Mouse (Mus musculus) midbrain, embryonic 12.5 days (tissue): Measurements from ENCODE around the gene Kalrn. TPM values are rescaled to one million over a fixed set of nuclear protein-coding genes. Genes with fewer than 3 reads are reported as not detected.
A peak's percentile ranks its signal among the peaks of the same experiment; 100 is the strongest.

Source experiments
- ATAC-seq: fragments of 200-750 bp; cut with Nextera tagmentation; 2 replicates; pipeline ENCODE4 v1.8.0; 2017; ENCODE audit warnings: low read depth, moderate TSS enrichment, moderate library complexity; ENCODE audit not compliant: low FRiP score
- H3K27ac ChIP-seq: fragments of 300-500 bp; sonication (generic); replicated peaks from 2 replicates; pipeline ENCODE4 v1.5.1; 2016; ENCODE audit warnings: mild to moderate bottlenecking
- H3K27me3 ChIP-seq: fragments of 300-500 bp; sonication (generic); 2 replicates; pipeline ENCODE4 v1.6.1; 2016; ENCODE audit warnings: mild to moderate bottlenecking
- H3K36me3 ChIP-seq: fragments of 300-500 bp; sonication (generic); 2 replicates; pipeline ENCODE4 v1.6.1; 2016
- H3K4me1 ChIP-seq: fragments of 300-500 bp; sonication (generic); 2 replicates; pipeline ENCODE4 v1.6.1; 2016
- H3K4me2 ChIP-seq: fragments of 300-500 bp; sonication (generic); replicated peaks from 2 replicates; pipeline ENCODE4 v1.6.1; 2016; ENCODE audit warnings: mild to moderate bottlenecking, moderate library complexity
- H3K4me3 ChIP-seq: fragments of 300-500 bp; sonication (generic); 2 replicates; pipeline ENCODE4 v1.5.1; 2016; ENCODE audit warnings: mild to moderate bottlenecking
- H3K9ac ChIP-seq: fragments of 300-500 bp; sonication (generic); replicated peaks from 2 replicates; pipeline ENCODE4 v1.6.1; 2016; ENCODE audit warnings: mild to moderate bottlenecking, moderate library complexity
- H3K9me3 ChIP-seq: fragments of 300-500 bp; sonication (generic); 2 replicates; pipeline ENCODE4 v1.6.1; 2016; ENCODE audit warnings: mild to moderate bottlenecking
- WGBS: fragments of 180-500 bp; shearing (Covaris S2); methylation state at CpG from one replicate; pipeline ENCODE4 v1.1.7; 2016; 5-methylcytosine and 5-hydroxymethylcytosine counted together
- polyA plus RNA-seq: library from polyadenylated mRNA; unstranded; fragments of >200 nt; fragmentation: Nextera tagmentation; extraction: Ambion mirVana; gene quantifications from 2 replicates; pipeline ENCODE4 v1.2.1, GENCODE M21; 2016

The Kalrn gene
- polyA plus RNA-seq, 1 experiment from 2014 or later, result 28.9 TPM

GRCm38 (mm10) chr16:33994321-33994720, 579.0 kb downstream of the Kalrn start:
- no peak overlapping the region for H3K9ac ChIP-seq
- H3K9me3 ChIP-seq, result no peaks in the 10 kb centered on the region
- no peak overlapping the region for H3K27ac ChIP-seq
- H3K36me3 ChIP-seq, result no peaks in the 10 kb centered on the region
- no peak for ATAC-seq
- WGBS, result 82% methylated on average over 6 of the region's 6 CpGs
- no peak overlapping the region for H3K4me2 ChIP-seq
- H3K4me1 ChIP-seq, result 0 out of 2 replicates have a peak, but pooled peaks cover 6% of the 10 kb centered on the region
- H3K4me3 ChIP-seq, result no peak overlapping the region
- H3K27me3 ChIP-seq, result no peaks in the 10 kb centered on the region

GRCm38 (mm10) chr16:33990712-33991111, 582.6 kb downstream of the Kalrn start:
- ATAC-seq, result no peak

GRCm38 (mm10) chr16:33989106-33989505, 584.2 kb downstream of the Kalrn start:
- peaks cover 13% of the 10 kb centered on the region for H3K36me3 ChIP-seq
- 94% methylated on average over 1 of the region's 1 CpGs for WGBS
- 0 out of 2 replicates have a peak, but pooled peaks cover 6% of the 10 kb centered on the region for H3K4me1 ChIP-seq
- no peak overlapping the region for H3K4me3 ChIP-seq
- H3K4me2 ChIP-seq, result no peak overlapping the region
- ATAC-seq, result no peak
- no peak overlapping the region for H3K9ac ChIP-seq
- no peak overlapping the region for H3K27ac ChIP-seq
- H3K9me3 ChIP-seq, result no peaks in the 10 kb centered on the region
- H3K27me3 ChIP-seq, result no peaks in the 10 kb centered on the region

More at GRCm38 (mm10) chr16:33990712-33991111, 582.6 kb downstream of the Kalrn start:
- H3K9ac ChIP-seq, result no peak overlapping the region
- H3K27ac ChIP-seq, result no peak overlapping the region
- no peak overlapping the region for H3K4me3 ChIP-seq
- H3K4me1 ChIP-seq, result 0 out of 2 replicates have a peak, but pooled peaks cover 6% of the 10 kb centered on the region
- H3K36me3 ChIP-seq, result peaks cover 13% of the 10 kb centered on the region; the same call in 1 of the 2 replicates
- 82% methylated on average over 4 of the region's 4 CpGs for WGBS
- H3K9me3 ChIP-seq, result no peaks in the 10 kb centered on the region
- no peak overlapping the region for H3K4me2 ChIP-seq
- no peaks in the 10 kb centered on the region for H3K27me3 ChIP-seq

- 0 out of 2 replicates have a peak, but pooled peaks cover 6% of the 10 kb centered on the region for H3K4me1 ChIP-seq
- no peaks in the 10 kb centered on the region for H3K27me3 ChIP-seq
- no peaks in the 10 kb centered on the region for H3K9me3 ChIP-seq
- no peak overlapping the region for H3K27ac ChIP-seq
- H3K9ac ChIP-seq, result no peak overlapping the region
- peaks cover 13% of the 10 kb centered on the region for H3K36me3 ChIP-seq
- WGBS, result 68% methylated on average over 17 of the region's 17 CpGs
- H3K4me2 ChIP-seq, result no peak overlapping the region
- ATAC-seq, result no peak
- H3K4me3 ChIP-seq, result no peak overlapping the region
These were observed 584.8 kb downstream of the Kalrn start for GRCm38 (mm10) chr16:33988358-33989012.

GRCm38 (mm10) chr16:33986993-33987392, 586.3 kb downstream of the Kalrn start:
- 0 out of 2 replicates have a peak, but pooled peaks cover 5% of the 10 kb centered on the region for H3K4me1 ChIP-seq
- no peak overlapping the region for H3K27ac ChIP-seq
- ATAC-seq, result no peak
- no peak overlapping the region for H3K4me2 ChIP-seq
- no peaks in the 10 kb centered on the region for H3K9me3 ChIP-seq
- peaks cover 13% of the 10 kb centered on the region for H3K36me3 ChIP-seq
- H3K9ac ChIP-seq, result no peak overlapping the region
- WGBS, result 87% methylated on average over 7 of the region's 7 CpGs
- H3K4me3 ChIP-seq, result no peak overlapping the region
- H3K27me3 ChIP-seq, result no peaks in the 10 kb centered on the region

- ATAC-seq, result no peak
- 87% methylated on average over 6 of the region's 6 CpGs for WGBS
- Histone ChIP-seq H3K9me3 (no peaks in the 10 kb centered on the region), H3K4me3 (no peak overlapping the region), H3K4me1 (no peaks in the 10 kb centered on the region), H3K36me3 (peaks cover 16% of the 10 kb centered on the region), H3K9ac (no peak overlapping the region), H3K27ac (no peak overlapping the region), H3K27me3 (no peaks in the 10 kb centered on the region), H3K4me2 (no peak overlapping the region)
These were observed 588.0 kb downstream of the Kalrn start for GRCm38 (mm10) chr16:33985372-33985771.

- Histone ChIP-seq H3K27ac (no peak overlapping the region), H3K36me3 (peaks cover 17% of the 10 kb centered on the region), H3K9me3 (no peaks in the 10 kb centered on the region), H3K27me3 (no peaks in the 10 kb centered on the region), H3K4me3 (no peak overlapping the region), H3K4me2 (no peak overlapping the region), H3K4me1 (peaks cover 5% of the 10 kb centered on the region; the same call in 1 of the 2 replicates), H3K9ac (no peak overlapping the region)
- ATAC-seq, result no peak
- WGBS, result 96% methylated on average over 6 of the region's 6 CpGs
These were observed 589.6 kb downstream of the Kalrn start for GRCm38 (mm10) chr16:33983712-33984111.

GRCm38 (mm10) chr16:33979855-33980254, 593.5 kb downstream of the Kalrn start:
- H3K27me3 ChIP-seq, result no peaks in the 10 kb centered on the region
- H3K4me1 ChIP-seq, result peaks cover 5% of the 10 kb centered on the region; the same call in 1 of the 2 replicates
- H3K9ac ChIP-seq, result no peak overlapping the region
- H3K27ac ChIP-seq, result no peak overlapping the region
- 0 out of 2 replicates have a peak, but pooled peaks cover 3% of the 10 kb centered on the region for H3K9me3 ChIP-seq
- ATAC-seq, result no peak
- H3K4me3 ChIP-seq, result no peak overlapping the region
- 35% methylated on average over 2 of the region's 2 CpGs for WGBS
- peaks cover 39% of the 10 kb centered on the region for H3K36me3 ChIP-seq
- H3K4me2 ChIP-seq, result no peak overlapping the region

GRCm38 (mm10) chr16:33967283-33967640, 606.1 kb downstream of the Kalrn start:
- Histone ChIP-seq H3K9ac (peak overlapping the region; percentile 84; the same call in 1 of the 2 replicates), H3K36me3 (peaks cover 10% of the 10 kb centered on the region), H3K27me3 (no peaks in the 10 kb centered on the region), H3K4me2 (peak overlapping the region; percentile 87), H3K27ac (0 out of 2 replicates have a peak overlapping the region, but pooled peaks have one; percentile 46), H3K9me3 (no peaks in the 10 kb centered on the region), H3K4me1 (peaks cover 12% of the 10 kb centered on the region), H3K4me3 (peak overlapping the region; percentile 84)
- no peak for ATAC-seq
- 67% methylated on average over 2 of the region's 2 CpGs for WGBS

- Histone ChIP-seq H3K4me1 (peaks cover 12% of the 10 kb centered on the region), H3K9ac (peak within 1 kb of the TSS; percentile 84), H3K9me3 (no peaks in the 10 kb centered on the region), H3K36me3 (peaks cover 15% of the 10 kb centered on the region), H3K27ac (0 out of 2 replicates have a peak within 1 kb of the TSS, but pooled peaks have one; percentile 46), H3K4me3 (peak within 1 kb of the TSS; percentile 84), H3K4me2 (peak within 1 kb of the TSS; percentile 87), H3K27me3 (no peaks in the 10 kb centered on the region)
- peak; percentile 96 for ATAC-seq
- under 1% methylated on average over 44 of the region's 44 CpGs for WGBS
These were observed 606.6 kb downstream of the Kalrn start, which contains the start of gene Umps for GRCm38 (mm10) chr16:33966538-33967282. Umps (minus strand) TSS chr16:33967038.

GRCm38 (mm10) chr16:33965878-33966537, 607.3 kb downstream of the Kalrn start:
- Histone ChIP-seq H3K27ac (no peak overlapping the region), H3K4me1 (peaks cover 12% of the 10 kb centered on the region), H3K27me3 (no peaks in the 10 kb centered on the region), H3K9ac (peak overlapping the region; percentile 84), H3K36me3 (peaks cover 22% of the 10 kb centered on the region), H3K4me3 (peak overlapping the region; percentile 84), H3K9me3 (no peaks in the 10 kb centered on the region), H3K4me2 (peak overlapping the region; percentile 87)
- no peak for ATAC-seq
- 17% methylated on average over 15 of the region's 15 CpGs for WGBS
